Mouse (Mus musculus) right cerebral cortex, adult 18-20 months (tissue): ENCODE results near the gene Zdhhc23.

ENCODE experiments used
- DNase-seq: peaks from one replicate; pipeline ENCODE4 v3.0.0; 2022; ENCODE audit warnings: mixed read lengths

The Zdhhc23 gene

DNA sequence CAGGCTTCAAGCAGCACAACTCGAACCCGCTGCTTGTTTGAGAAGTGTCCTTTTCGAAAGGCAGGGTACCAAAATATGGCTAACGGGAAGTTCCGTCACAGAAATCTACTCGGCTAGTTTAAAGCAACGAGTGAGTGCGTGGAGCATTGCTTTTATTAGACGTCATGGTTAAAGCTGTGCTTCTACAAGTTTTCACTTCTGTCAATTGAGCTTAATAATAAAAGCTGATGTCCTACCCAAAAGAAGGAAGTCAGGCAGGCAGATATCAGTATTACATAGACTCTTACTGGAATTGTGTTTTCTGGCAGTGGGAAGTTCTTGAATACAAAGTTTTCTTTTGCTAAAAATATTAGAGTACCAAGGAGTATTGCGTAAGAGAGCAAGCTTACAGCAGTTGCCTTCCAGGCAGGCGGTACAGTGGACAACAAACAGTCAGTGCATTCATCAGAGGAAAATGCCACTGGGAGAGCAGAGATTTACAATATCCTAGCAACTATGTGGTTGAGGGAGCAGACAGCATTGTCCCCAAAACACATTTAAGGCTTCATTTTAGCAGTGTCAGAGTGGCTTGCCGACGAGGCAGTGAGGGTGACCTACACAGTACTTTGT, 13.7 kb downstream of the Zdhhc23 start:
- DNase-seq, result no peak

DNA sequence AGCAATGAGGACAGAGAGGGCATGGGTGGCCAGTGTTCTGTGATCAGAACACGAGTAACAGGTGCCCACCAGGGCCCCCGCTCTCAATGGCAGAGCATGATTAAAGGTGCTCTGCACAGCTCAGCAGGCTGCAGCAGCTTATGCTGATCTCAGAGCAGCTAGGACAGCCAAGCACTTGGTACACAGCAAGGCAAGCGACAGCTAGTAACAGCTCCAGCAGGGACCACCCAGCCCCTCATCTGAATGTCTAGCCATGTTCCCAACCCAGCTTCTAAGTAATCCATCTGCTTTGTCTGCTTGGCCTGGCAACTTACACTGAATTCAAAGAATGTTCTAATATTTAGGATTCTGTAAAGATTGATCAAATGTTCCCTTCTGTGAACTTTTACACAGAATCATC, 15.8 kb downstream of the Zdhhc23 start:
- DNase-seq, result no peak

DNA sequence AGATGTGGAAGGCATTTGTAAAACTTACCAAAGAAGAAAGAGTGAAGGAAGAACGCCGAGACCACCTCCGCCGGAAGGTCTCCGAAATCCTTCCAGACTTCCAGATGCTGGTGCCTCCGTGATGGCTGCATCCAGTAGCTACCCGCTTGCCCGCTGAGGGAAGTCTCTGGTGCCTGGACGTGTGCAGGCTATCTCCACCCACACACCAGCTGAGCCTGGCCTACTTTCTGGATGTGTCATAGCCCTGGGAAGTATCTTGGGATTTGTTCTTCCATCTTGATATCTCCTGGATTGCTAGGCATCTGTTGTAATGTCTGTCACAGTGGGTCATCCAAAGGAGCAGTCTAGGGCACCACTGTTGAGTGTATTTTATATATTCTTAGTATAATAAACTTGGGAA, 16.3 kb downstream of the Zdhhc23 start:
- peak; percentile 71 for DNase-seq

DNA sequence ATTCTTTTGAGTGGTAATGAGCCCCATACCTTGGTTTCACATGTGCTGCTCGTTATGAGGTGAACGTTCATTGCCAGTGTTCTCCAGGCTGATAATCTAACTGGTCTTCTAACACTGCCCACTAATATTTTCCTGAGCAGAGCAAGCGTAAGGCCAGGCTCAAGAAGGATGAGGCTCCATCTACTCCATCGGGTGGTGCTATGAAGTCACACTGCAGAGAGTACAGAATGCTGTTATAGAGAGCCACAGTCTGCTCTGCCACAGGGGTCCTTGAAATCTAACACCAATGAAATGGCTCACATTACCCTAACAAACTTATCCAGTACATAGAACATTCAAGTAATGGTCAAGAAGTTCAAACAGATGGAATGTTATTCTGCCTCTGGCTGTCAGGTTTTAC, 21.6 kb downstream of the Zdhhc23 start:
- DNase-seq, result no peak

DNA sequence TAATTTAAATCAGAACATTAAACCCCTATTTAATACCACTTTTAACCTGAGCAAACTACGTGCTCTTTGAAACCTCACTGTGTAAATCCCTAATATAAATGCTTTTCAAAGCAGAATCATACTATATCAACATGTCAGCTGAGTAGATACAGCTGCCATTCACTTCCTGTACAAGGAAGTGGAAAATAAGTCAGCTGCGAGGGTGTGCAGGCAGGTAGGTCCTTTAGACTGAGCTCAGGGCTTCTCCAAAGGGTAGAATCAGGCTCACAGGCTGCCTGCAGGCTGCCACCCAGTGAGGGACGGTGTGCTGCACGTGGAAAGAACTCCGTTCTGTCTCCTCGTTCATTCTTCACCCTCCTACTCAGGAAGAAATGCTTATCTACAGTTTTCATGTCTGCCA, 24.7 kb downstream of the Zdhhc23 start:
- DNase-seq, result no peak

DNA sequence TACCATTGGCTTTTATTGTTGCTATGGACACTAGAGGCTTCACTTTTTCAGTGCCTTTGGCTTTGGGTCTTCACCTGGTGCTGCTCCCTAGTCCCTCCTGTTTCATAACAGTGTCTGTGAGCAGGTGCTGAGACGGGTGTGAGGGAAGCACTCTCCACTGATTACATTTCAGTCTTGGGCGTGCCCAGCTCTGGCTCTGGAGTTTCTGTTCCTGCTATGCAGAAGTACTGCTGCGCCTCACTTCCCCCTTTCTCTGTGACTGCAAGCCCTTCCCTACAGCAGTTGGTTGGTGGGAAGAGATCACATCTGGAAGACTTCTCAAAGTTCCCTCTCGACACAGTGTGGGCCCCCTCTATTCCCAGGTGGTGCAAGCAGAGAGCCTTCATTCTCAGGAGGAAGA, 28.0 kb downstream of the Zdhhc23 start:
- no peak for DNase-seq

DNA sequence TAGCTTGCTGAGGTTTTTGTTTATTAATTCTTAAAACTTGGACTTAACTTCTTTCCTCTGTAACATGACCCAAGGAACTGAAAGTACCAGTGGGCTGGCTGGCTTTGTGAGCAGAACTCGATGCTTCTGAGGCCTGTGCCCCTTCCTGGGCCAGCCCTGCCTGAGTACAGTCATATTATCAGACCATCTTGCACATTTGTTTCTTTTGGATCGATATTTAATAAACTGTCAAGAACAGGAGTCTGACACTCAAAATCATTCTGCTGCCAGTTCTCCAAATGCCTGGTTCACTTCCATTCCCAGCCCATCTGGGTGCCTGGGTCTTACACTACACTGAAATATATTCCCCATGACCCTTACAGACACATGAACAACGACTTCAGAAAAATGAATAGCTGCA, 33.7 kb downstream of the Zdhhc23 start:
- no peak for DNase-seq

DNA sequence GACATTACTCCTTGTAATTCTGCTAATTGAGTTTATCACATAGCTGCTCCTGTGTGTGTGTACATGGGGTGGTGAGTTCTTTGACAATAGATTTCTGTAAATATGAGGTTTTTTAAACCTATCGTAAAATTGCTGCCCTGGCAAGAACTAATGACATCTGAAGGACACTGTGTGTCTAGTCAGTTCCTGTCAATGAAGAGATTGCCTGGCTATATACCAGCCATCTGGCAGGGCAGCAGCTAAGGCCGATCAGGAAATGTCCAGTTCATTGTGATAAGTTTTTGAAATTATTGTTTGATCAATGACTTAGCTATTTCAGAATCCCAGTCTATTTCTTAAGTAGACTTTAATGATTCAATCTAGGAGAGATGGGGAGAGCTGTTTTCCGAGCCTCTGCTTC, 34.2 kb downstream of the Zdhhc23 start:
- no peak for DNase-seq

DNA sequence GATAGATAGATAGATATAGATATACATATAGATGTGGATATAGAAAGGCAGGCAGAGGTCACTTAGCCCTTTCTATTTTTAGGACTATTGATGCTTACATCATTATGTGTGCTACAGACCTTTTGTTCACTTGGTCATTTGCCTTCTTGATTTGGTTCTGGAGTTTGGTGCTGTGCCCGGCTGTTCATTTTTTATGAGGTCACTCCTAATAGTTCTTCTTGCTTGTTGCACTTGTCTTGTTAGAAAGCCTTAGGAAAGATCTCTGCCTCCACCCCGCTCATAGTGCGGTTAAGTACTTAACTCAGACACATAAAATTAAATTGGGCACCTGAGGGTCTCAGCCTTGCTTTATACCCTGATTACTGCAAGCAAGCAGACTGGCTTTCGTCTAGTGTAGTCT, 38.7 kb downstream of the Zdhhc23 start:
- no peak for DNase-seq

DNA sequence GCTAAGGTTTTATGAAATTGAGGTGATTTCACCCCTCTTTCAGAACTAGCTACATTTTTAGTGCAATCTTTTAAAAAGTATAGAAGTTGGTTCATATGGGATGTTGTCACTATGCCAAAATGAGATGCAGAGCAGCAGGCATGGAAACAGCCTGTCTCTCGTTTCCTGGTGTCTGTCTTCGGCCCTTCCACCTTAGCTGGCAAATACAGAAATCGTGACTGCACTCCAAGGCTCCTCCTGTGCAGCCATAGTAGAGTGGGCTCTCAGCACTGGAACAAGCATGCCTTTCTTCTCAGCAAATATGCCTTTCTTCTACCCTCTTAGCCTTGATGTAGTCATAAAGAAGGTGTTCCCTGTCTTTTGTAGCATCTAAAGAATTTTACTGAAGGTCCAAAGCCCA, 43.7 kb downstream of the Zdhhc23 start:
- no peak for DNase-seq

DNA sequence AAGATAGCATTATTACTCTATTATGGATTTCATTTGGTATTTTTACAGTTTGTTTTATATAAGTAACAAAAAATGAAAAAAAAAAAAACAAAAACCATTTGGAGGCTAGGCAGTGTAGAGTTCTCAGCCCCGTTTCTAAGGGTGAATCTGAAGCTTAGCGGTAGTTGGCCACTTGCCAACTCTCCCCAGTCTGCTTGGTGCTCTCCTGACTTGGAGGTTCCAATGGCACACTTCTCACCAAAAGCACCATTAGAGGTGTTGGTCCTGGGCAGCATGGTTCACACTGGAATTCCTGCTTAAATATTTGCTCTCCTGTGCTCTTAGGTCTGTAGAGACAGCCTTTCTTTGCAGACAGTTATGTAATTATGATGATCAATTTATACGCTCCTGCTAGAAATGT, 44.2 kb downstream of the Zdhhc23 start:
- no peak for DNase-seq

DNA sequence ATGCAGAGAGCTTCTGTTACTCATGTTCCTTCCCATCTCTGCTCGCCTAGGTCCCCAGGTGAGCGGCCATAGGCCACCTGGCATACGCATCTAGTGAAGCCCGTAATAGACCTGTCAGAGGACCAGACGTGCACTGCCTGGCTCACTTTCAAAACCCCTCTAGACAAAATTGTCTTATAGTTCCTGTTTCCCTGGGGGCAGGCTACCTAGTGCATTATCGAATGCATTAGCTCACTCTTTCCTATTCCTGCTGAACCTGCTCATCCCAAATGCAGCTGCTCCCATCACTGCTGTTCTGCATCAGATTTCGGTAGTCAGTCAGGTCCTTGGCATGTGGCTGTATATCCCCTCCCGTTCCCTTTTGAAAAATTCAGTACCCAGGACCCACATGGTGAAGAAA, 44.7 kb downstream of the Zdhhc23 start:
- no peak for DNase-seq

DNA sequence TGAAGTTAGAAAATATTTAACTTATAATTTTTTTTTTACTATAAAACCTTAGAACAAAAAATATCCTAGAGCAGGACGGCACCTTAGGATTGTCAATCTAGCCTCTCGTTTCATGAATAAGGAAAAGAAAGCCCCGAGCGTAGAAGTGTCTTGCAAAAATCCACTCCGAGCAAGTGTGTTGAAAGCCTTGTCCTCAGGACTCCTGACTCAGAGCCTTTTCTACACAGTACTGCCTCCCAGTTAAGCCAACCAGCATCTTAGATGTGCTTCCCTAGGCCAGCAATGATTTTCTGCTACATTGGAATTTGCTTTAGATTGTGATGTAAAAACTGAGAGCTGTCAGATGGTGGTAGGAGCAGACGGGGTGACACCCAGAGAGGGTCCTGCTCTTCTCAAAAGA, 46.5 kb downstream of the Zdhhc23 start:
- DNase-seq, result no peak

DNA sequence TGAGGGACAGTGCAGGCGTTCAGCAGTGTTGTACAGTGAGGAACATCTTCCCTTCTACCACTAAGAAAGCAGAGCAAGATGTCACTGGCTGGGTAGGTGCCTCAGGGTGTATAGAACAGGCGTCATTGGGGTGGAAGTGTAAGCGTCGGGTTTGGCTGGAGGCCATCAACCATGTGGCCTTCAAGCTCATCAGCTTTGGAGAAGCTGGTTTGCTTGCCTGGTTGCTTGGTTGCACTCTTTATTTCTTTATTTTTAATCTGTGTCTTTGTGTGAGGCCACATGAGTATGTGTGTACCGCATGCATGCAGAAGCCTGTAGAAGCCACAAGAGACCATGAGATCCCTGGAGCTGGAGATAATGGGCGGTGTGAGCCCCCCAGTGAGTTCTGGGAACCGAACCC, 47.3 kb downstream of the Zdhhc23 start:
- DNase-seq, result no peak

DNA sequence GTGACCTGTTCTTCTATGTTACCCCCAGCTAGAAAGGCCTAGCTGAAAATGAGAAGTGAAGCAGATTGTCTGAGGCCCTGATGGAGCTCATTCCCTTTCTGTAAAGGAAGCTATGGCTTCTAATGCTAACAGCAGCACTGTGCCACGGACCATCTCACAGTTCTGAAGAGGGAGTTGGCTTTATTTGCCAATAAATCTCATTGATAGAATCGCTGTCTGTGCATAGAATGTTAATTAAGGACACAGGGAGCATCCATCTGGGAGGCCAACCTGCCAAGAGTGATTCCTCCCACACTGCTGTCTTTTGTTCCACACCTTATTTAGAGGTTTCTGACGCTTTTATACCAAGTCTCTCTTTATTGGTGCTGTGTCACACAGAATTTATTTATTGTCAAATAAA, 48.1 kb downstream of the Zdhhc23 start:
- no peak for DNase-seq

DNA sequence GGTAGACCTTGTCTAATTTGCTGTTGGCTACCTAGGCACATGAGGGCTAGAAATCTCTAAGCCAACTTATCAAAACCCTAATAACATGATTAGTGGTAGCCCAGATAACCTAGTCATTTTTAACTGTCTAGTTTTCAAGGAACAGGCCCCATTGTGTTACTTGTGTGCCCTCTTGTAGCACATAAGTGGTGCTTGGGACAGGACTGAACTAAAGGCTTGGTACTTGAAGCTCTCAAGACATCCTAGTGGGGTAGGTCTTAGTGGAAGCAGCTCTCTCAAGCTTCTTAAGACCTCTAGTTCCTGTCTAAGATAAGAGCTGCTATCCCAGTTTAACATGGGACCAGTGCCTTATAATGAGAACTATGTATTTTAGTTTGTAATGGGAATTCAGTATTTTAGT, 49.0 kb downstream of the Zdhhc23 start:
- no peak for DNase-seq

DNA sequence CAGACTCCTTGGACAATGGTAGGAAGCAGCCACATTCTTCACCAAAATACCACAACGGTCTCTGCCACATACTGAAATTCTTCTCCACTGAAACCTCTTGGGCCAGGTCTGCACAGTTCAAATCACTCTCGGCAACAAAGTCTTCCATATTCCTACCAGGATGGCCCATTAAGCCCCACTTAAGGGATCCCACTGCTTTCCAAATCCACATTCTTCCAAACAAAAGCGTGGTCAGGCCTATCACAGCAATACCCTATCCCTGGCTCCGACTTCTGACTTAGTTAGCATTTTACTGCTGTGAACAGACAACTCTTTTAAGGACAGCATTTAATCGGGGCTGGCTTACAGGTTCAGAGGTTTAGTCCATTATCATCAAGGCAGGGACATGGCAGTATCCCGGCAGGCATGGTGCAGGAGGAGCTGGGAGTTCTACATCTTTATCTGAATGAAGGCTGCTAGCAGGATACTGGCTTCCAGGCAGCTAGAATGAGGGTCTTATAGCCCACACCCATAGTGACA, 53.2 kb downstream of the Zdhhc23 start, which contains the start of gene Qtrt2:
Gene Qtrt2, minus strand, starts transcription at position 469 of the 519 bp plus-strand sequence.
- DNase-seq, result no peak

DNA sequence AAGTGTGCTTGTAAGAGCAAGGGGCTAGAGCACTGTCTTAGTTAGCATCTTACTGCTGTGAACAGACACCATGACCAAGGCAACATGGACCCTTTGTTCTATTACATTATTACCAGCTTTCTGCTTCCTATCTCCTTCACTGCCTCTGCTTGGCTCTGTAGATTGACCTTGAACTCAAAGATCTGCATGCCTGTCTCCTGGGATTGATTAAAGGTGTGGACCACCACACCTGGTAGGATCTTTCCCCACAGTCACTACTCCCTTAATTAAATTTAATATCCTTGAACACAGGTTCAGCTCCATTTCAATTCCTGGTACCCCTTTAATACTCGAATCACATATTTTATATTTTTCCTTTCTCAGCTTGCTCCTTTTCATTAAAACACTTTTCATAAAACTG, 53.7 kb downstream of the Zdhhc23 start:
- no peak for DNase-seq

DNA sequence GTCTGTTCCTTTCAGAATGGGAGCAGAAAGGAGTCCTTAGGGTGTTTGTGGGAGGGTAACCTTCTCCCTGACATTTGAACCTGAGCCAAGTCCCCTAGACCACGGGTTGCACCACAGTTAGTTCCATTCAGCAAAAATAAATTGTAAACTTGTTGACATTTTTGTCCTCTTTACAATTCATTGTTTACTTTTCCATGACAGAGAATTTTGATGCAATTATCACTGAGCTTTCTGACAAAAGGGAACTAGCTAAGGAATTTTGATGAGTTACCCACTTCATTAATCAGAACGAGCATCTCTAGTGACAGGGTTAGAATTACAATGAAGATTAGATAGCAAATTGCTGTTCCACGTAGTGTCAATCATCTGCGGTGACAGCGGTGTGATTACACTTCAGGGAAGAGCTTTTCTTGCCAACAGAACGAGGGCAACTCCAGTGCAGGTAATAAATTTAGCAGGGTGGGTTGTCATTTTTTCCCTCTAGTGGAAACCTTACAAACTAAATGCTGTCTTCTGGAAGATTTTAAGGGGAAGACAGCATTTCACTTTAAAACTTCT, 54.5 kb downstream of the Zdhhc23 start:
- no peak for DNase-seq

DNA sequence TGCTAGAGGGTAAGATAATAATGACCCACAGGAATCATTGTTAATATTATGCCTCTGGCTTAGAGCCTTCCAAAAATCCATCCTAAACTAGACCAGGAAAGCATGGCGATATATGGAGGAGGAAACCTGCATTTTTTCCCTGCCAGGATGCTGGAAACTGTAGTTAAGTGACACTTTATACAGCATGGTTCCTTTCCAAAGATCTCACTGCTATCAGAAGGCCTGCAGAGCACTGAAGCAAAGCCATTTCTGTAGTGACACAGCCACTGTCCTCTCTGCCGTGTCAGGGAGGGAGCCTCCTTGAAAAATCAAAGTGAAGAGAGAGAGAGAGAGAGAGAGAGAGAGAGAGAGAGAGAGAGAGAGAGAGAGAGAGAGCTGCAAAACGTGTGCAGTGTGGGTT, 57.0 kb downstream of the Zdhhc23 start:
- DNase-seq, result no peak

DNA sequence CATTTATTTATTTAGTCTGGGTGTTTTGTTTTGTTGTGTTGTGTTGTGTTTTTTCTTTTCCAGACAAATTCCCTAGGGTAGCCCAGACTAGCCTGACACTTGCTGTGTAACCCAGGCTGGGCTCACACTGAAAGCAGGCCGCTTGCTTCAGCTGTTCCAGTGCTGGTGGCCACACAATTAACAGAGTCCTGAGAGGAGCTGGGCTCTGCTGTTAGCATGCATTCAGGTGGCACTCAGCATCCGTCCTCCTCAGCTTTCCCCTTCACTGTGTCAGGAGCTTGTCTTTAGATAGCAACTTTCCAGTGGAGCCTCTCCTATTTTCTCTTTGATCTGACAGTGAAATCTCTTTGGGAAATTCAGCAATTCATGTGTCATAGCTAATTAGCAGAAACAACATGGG, 57.6 kb downstream of the Zdhhc23 start:
- no peak for DNase-seq

DNA sequence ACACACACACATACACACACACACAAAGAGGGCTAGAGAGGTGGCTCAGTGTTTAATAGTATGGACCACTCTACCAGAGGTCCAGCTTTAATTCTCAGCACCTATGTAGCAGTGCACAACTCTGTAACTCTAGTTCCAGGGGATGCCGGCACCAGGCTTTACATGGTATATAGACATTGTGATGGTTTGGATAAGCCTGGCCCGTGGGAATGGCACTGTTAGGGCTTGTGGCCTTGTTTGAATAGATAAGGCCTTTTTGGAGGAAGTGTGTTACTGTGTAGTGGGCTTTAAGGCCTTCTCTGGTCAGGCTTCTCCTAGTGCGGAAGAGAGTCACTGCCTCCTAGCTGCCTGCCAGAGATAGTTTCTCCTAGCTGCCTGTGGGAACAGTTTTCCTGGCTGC, 60.7 kb downstream of the Zdhhc23 start:
- no peak for DNase-seq
